8 mouse cellular contexts compared by ENCODE assay signal in the genomic region with DNA sequence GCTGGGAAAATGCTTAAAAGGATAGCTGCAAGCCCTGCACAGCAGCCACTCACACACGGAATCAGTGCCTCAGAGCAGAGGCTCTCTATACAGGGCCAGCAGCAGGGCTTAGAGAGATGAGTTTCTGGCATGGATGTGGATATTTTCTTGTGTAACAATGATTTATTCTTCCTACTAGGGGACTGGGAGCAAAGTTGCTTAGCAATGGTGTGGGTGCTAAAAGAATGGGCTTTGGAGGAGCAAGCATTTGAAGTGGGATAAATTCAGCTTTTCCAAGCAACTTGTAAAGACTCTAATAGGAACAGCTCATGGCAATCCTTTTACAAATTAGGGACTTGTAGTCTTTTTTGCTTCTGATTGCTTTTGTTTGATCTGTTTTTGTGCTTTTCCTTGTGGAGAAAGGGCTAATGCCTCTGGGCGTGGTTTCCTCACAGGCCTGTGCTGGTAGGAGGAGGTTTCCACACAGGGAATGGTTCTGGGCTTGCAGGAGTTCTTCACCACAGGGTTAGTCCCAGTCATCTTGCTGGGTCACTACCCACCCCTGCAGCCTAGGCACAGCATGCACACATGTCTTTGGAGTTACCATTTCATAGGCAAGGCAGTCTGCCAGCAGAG. TPM values are rescaled to one million over a fixed set of nuclear protein-coding genes. Genes with fewer than 3 reads are reported as not detected.
DNase-seq lines count a peak whose midpoint lies in the region; ATAC-seq and TF ChIP-seq lines count a peak whose summit lies in the region.

No protein-coding gene starts in this region.

- no peak overlapping the region for H3K9ac ChIP-seq in limb, embryonic 14.5 days (ENCODE audit: low read depth, low read length, severe bottlenecking)

- no peak overlapping the region for H3K4me2 ChIP-seq in limb, embryonic 14.5 days (replicated peaks; ENCODE audit: low read depth, low read length, severe bottlenecking)

- H3K27ac ChIP-seq in limb, embryonic 14.5 days (replicated peaks; ENCODE audit: low read depth, low read length) = 0 out of 2 replicates have a peak overlapping the region, but pooled peaks have one; percentile 43

- peak; percentile 17 for DNase-seq in kidney, adult 11 months
- DNase-seq in kidney, adult 9 months = no peak
- peak; percentile 69 for DNase-seq in NIH3T3 (ENCODE audit: low read depth)
- peak; percentile 81 for DNase-seq in gonadal fat pad, adult 2 months (ENCODE audit: low read depth)
- DNase-seq in limb, embryonic 14.5 days (ENCODE audit: low spot score) = no peak
- DNase-seq in c-Kit-positive CD71-positive TER-119-positive erythroid progenitor cells, embryonic 14.5 days (ENCODE audit: low spot score) = no peak
- DNase-seq in cerebellum, adult 8-10 months = no peak
- DNase-seq in adrenal gland, adult 18-20 months (ENCODE audit: low spot score in 2 of 2) = no peak

- no peak for ATAC-seq in limb, embryonic 14.5 days (ENCODE audit: low FRiP score, low read depth)

- 48% methylated on average over 2 of the region's 2 CpGs for WGBS in limb, embryonic 14.5 days

- peaks cover 10% of the 10 kb centered on the region for H3K4me1 ChIP-seq in limb, embryonic 14.5 days (ENCODE audit: control insufficient read depth, insufficient read depth, low read length)

- no peak overlapping the region for H3K4me3 ChIP-seq in limb, embryonic 14.5 days (replicated peaks; ENCODE audit: low read length)

- H3K27me3 ChIP-seq in limb, embryonic 14.5 days (ENCODE audit: control insufficient read depth, insufficient read depth, low read length) = no peaks in the 10 kb centered on the region

- H3K36me3 ChIP-seq in limb, embryonic 14.5 days (ENCODE audit: control insufficient read depth, insufficient read depth, low read length) = peaks cover 6% of the 10 kb centered on the region; the same call in 1 of the 2 replicates

- H3K9me3 ChIP-seq in limb, embryonic 14.5 days (ENCODE audit: control insufficient read depth, low read length) = no peaks in the 10 kb centered on the region

- TF ChIP-seq POLR2A in limb, embryonic 14.5 days (IDR thresholded peaks at IDR 0.05; ENCODE audit: borderline replicate concordance, extremely low read depth, insufficient read depth, insufficient read length) = no peak

RNA-seq across cellular contexts. Expression of a gene that starts 16.4 kb away (rescaled TPM):
- polyA plus RNA-seq in gonadal fat pad, adult 2 months (2012; rRNA removed) = 11.3 and 18.7 TPM in 2 replicates
- polyA plus RNA-seq in limb, embryonic 14.5 days (2012; rRNA removed) = 25.6 and 25.8 TPM in 2 replicates
- 27.5 and 32.9 TPM in 2 replicates for polyA plus RNA-seq in limb, embryonic 14.5 days (2014; fragmentation: Nextera tagmentation; extraction: Ambion mirVana)
- total RNA-seq in adrenal gland, adult 18-20 months (2021) = 10 to 100 TPM; 12.9 to 13.6 TPM

Comparison
In these comparisons a context has a peak if more than half of its experiments do, and no peak if none do; other contexts are left out.
1. DNase-seq: peak in kidney, adult 11 months (single experiment), NIH3T3 (single experiment) and gonadal fat pad, adult 2 months (single experiment); none in kidney, adult 9 months (single experiment), limb, embryonic 14.5 days (single experiment), c-Kit-positive CD71-positive TER-119-positive erythroid progenitor cells, embryonic 14.5 days (single experiment), cerebellum, adult 8-10 months (single experiment) and adrenal gland, adult 18-20 months (0 of 2).